Mouse (Mus musculus) layer of hippocampus, adult 2 months (tissue): ENCODE data around the gene Arf4. TPM values are rescaled to one million over a fixed set of nuclear protein-coding genes. Genes with fewer than 3 reads are reported as not detected.
A peak's percentile ranks its signal among the peaks of the same experiment; 100 is the strongest.

Experiments used
- DNase-seq, 2 experiments: peaks; one replicate each; pipeline ENCODE4 v3.0.0; 2022; ENCODE audit warnings: low spot score in 2 of 2
- H3K27ac ChIP-seq: fragments of 200-600 bp; 2 replicates; pipeline ENCODE4 v1.8.1; 2022
- H3K4me3 ChIP-seq: fragments of 200-600 bp; 2 replicates; pipeline ENCODE4 v1.8.1; 2022; ENCODE audit warnings: mild to moderate bottlenecking
- CTCF ChIP-seq: fragments of 200-600 bp; conservative IDR thresholded peaks from 2 replicates; pipeline ENCODE4 v1.8.1; 2022; ENCODE audit warnings: antibody characterized with exemption, mild to moderate bottlenecking, moderate library complexity
- total RNA-seq, 2 experiments: library from RNA; stranded (reverse); gene quantifications; 2 replicates each; pipeline ENCODE4 v1.2.3; 2021

Gene Arf4
- total RNA-seq, 2 experiments from 2014 or later: 109 to 115 TPM

DNA sequence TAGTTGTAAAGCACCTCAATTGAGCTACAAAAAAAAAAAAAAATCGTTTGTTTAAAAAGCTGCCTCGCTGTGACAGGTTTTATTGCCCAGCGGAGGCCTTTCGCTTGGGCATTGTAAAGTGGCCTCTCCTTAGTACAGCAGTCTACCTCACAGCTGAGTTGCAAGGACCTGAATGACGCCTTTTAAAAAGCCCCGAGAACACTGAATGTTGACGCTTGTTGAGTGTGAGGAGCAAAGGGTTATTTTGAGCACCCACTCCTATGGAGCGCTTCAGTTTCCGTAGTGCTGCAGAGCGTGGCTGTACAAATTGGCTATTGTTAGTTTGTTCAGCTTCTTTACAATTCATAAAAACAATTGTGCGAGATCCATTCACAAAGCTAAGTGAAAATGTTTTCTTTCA, 1.4 kb downstream of the Arf4 start:
- Histone ChIP-seq H3K27ac (peak overlapping the region; percentile 98; the same call in 1 of the 2 replicates), H3K4me3 (peak overlapping the region; percentile 94)
- TF ChIP-seq CTCF: no peak
- no peak for DNase-seq

DNA sequence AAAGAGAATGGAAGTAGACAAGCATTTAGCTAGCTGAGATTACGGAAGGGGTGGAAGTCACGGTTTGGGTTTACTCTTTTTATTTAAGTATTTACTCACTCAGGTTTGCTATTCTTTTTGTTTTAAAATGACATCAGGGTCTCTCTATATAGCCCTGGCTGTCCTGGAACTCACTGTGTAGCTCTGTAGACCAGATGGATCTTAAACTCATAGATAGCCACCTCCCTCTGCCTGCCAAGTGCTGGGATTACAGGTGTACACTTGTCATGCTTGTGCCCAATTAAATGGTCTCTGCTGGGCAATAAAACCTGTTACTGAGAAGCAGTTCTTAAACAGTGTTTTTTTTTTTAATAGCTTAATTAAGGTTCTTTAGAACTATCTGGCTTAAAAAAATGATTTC, 2.1 kb downstream of the Arf4 start:
- peak overlapping the region; percentile 94 for H3K4me3 ChIP-seq
- H3K27ac ChIP-seq: peak overlapping the region; percentile 98; the same call in 1 of the 2 replicates
- TF ChIP-seq CTCF: peak; percentile 42
- DNase-seq: no peak

DNA sequence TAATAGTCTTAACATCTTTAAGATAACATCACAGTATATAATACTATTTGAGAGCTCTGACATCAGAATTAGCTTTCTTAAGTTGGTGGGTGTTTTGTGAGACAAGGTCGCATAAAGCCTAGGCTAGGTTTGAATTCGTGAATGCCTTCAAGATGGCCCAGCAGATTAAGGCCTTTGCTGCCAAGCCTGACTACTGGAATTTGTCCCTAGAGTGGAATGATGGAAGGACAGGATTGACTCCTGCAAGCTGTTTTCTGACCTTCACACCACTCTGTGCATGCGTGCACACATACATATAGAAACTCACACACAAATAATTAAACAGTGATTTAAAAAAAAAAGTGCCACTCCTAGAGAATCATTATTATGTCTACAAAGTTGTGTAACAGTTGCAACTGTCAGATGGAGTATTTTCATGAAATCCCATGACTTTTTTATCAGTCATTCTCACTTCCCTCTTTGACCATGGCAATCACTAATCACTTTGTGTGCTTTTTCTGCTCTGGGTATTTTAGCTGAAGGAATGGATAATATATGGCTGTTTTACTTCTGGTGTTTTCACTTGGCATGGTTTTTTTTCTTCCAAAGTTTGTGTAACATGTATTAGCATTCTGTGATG, 5.2 kb downstream of the Arf4 start:
- Histone ChIP-seq H3K27ac (no peak overlapping the region), H3K4me3 (no peak overlapping the region)
- TF ChIP-seq CTCF: no peak
- no peak for DNase-seq

DNA sequence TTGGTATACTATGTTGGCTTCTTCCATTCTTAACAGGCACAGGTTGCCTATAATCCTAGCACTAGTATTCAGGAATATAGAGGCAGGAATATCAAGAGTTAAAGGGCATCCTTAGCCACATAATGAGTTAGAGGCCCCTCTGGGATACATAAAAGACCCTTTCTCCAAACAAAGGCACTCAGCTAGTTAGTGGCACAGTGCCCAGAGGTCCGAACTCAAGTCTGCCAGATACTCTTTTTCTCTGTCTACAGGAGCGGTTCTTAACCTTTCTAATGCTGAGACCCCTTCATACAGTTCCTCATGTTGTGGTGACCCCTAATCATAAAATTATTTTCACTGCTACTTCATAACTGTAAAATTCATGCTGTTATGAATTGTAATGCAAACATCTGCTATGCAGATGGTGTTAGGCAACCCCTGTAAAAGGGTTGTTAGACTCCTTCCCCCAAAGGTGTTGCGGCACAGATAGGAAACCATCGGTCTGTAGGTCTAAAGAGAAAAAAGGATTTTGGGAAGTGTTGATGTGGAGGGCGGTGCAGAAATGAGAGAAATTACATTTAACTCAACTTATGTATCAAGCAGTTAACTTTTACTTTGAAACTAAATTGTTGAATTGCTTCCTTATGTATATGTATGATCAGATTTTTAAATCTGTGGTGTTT, 8.2 kb downstream of the Arf4 start:
- no peak for DNase-seq
- Histone ChIP-seq H3K4me3 (no peak overlapping the region), H3K27ac (0 out of 2 replicates have a peak overlapping the region, but pooled peaks have one; percentile 2)
- no peak for TF ChIP-seq CTCF

DNA sequence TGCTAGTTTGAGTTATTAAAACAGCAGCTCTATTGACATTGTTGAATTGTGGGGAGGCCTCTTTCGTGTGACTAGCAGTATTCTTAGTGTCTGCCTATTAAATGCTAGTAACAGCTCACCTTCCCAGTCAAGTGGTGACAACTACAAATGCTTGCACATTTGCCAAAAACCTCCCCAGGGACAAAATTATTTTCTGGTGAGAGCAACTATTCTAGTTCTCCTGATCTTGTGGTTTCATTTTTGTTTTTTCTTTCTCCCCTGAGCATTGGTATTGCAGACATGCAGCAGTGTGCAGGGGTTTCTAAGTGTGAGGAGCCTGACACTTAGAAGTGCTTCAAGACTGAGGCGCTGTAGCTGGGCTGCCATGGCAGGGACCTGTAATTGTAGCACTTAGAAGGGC, 9.9 kb downstream of the Arf4 start:
- no peak overlapping the region for H3K4me3 ChIP-seq
- H3K27ac ChIP-seq: 0 out of 2 replicates have a peak overlapping the region, but pooled peaks have one; percentile 5
- no peak for DNase-seq
- no peak for TF ChIP-seq CTCF

DNA sequence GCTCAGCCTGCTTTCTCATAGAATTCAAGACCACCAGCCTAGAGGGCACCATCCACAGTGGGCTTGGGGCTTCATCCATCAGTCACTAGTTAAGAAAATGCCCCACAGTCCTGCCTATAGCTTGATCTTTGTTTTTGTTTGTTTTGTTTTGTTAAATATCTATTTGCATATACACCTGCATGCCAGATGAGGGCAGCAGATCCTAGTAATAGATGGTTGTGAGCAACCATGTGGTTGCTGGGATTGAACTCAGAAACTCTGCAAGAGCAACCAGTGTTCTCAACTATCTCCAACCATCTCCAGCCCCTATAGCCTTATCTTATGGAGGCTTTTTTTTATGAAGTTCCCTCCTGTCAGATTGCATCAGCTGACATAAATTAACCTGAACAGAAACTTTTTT, 14.0 kb downstream of the Arf4 start:
- H3K4me3 ChIP-seq: no peak overlapping the region
- peak; percentile 70 for TF ChIP-seq CTCF
- DNase-seq: no peak
- H3K27ac ChIP-seq: no peak overlapping the region

DNA sequence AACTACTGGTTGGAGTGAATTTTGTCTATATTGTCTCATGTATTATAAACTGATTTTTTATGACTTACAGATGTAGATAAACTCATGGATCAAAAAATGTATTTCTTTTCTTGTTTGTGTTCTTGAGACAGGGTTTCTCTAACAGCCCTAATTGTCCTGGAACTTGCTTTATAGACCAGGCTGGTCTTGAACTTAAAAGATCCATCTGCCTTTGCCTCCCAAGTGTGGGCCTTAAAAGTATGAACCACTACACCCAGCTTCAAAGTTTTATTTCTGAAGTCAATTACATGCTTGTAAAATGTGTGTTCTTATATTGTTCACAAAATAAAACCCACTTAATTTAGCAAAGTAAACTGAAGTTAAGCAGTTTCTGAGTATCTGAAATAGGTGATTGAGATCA, 20.3 kb downstream of the Arf4 start:
- no peak overlapping the region for H3K4me3 ChIP-seq
- no peak for DNase-seq
- no peak overlapping the region for H3K27ac ChIP-seq
- TF ChIP-seq CTCF: no peak

DNA sequence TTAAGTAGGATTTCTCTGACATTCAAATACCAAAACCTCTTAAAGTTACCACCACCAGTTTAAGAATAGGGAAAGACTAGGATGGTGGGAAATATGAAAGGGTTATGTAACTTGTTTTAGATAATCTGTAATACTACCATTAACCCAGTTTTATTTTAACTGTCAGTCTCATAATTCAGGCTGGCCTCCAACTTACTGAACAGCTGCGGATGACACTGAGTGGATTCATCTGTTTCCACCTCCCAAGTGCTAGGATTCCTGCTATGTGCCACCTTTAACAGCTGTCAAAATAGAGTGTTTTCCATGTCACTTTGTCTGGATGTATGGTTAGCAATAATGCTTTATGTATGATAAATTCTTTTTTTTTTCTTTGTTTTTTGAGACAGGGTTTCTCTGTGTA, 22.4 kb downstream of the Arf4 start:
- no peak for DNase-seq
- no peak for TF ChIP-seq CTCF

DNA sequence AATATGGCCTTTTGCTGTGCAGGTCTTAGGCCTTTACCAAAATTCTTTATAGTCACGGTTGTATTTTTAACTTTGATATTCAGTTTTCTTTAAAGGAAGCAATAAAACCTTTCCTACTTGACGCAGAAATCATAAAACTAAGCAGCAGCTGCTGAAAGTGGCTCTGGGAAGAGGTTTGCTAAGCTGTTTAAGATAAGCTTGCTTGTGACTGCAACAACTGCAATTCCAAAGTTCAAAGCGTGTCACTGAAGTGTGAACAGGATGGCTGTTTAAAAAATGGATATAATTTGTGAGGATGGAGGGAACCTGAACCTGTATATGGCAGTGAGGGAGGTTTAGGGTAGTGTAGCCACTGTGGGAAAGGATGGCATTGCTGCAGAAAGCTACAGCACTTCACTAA, 24.1 kb downstream of the Arf4 start:
- DNase-seq: no peak
- TF ChIP-seq CTCF: no peak
- H3K4me3 ChIP-seq: no peak overlapping the region
- H3K27ac ChIP-seq: no peak overlapping the region

More for the DNA sequence above, 22.4 kb downstream of the Arf4 start:
- H3K4me3 ChIP-seq: no peak overlapping the region
- no peak overlapping the region for H3K27ac ChIP-seq

DNA sequence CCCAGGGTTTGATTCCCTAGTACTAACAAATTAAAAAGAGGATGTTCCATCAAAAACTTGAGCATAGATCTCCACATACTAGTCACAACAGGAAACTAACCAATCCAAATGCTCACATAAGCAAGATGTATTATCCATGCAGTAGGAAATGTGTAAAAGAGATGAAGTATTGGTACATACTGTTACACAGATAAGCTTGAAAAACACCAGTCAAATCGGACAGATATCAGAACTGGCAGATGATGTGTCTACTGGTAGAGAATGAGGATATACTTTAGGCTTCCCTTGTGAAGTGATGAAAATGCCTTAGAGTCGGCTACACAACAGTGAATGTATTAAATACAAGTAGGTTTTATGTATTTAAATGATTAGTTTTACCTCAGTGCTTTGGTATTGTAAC, 24.6 kb downstream of the Arf4 start:
- TF ChIP-seq CTCF: no peak
- no peak for DNase-seq
- no peak overlapping the region for H3K27ac ChIP-seq
- no peak overlapping the region for H3K4me3 ChIP-seq

DNA sequence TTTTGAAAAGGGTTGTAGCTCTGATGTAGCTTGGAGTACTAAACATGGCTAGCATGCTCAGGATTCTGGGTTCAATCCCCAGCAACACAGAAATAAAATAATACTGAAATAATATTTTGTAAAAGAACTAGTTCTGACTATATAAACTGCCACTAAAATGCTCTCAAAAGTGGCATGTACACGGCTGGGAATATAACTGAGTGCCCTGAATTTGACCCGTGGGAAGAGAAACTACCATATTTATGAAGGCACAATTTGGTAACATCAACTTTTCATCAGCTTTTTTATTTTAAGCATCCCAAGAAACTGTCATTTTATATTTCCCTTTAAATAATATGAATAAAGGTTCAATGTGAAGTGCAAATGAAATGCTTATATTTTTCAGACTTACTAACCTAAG, 26.0 kb downstream of the Arf4 start:
- Histone ChIP-seq H3K27ac (no peak overlapping the region), H3K4me3 (no peak overlapping the region)
- no peak for DNase-seq
- TF ChIP-seq CTCF: no peak

DNA sequence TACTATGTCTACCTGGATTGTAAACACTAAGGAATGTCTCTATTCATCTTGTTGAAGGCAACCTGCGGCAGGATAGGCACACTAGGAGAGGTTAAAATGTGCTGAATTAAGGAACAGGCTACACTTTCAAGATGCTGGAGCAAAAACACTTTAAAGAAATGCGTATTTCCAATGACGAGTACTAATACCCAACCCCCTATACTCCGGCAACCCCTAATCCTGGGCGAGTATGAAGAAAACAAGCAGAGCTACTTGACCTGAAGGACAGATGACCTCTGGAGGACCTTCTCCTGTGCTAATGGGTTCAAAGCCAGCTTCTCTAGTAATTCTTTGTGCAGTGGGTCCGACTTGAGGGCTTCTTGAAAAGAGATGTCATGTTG, 30.1 kb downstream of the Arf4 start:
- no peak for DNase-seq
- peak overlapping the region; percentile 96; the same call in 1 of the 2 replicates for H3K27ac ChIP-seq

DNA sequence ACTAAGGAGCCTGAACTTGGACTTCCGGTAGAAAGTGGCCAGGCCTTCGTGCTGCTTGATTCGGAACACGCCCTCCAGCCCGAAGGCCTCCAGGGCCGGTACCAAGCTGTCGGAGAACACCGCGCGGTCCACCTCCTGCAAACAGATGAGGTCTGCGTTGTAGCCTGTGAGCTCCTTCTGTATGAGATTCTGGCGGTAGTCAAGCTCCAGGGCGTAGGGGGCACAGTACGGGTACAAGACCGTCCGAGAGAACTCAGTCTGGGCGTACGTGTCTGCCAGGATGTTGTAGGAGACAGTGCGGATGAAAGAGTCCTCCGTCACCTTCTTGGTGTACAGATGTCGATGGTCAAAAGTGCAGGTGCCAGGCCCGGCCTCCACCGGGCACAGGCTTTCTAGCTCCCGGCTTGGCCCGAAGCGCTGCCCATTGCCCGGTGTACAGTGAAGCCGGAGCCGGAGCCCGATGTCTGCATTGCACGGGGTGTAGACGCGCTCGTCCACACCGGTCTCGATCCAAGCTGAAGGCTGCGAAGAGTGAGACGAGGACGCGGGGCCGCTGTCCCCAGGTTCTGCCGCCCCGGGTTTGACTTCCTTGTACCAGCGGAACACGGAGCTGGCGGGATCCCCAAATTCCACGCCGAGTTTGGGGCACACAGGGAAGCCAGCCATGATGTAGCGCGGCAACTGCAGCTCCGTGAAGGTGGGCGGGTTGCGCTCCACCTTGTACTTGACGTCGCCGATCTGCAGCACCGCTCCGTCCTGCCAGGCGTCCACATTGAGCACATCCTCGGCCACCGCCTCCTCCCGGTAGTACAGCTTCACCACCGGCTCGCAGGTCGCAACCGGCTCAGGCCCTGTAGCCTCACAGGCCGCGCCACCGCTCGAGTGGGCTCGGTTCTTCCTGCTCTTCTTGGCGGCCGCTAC, 30.8 kb downstream of the Arf4 start:
- DNase-seq: peak; percentile 26 to 31
- Histone ChIP-seq H3K27ac (peak overlapping the region; percentile 96), H3K4me3 (peak overlapping the region; percentile 68)
- TF ChIP-seq CTCF: no peak

More for the DNA sequence above, 30.1 kb downstream of the Arf4 start:
- peak overlapping the region; percentile 68 for H3K4me3 ChIP-seq
- TF ChIP-seq CTCF: no peak
